Mouse (Mus musculus) urinary bladder, postnatal 0 days (tissue): ENCODE results near the gene Ndel1. TPM values are rescaled to one million over a fixed set of nuclear protein-coding genes. Genes with fewer than 3 reads are reported as not detected.

ENCODE experiments used
- polyA plus RNA-seq: library from polyadenylated mRNA; unstranded; fragments of >200 nt; fragmentation: Nextera tagmentation; extraction: Ambion mirVana; gene quantifications from 2 replicates; pipeline ENCODE4 v1.2.1, GENCODE M21; 2015

The Ndel1 gene
- polyA plus RNA-seq = 79.9 and 88.8 TPM in 2 replicates

DNA sequence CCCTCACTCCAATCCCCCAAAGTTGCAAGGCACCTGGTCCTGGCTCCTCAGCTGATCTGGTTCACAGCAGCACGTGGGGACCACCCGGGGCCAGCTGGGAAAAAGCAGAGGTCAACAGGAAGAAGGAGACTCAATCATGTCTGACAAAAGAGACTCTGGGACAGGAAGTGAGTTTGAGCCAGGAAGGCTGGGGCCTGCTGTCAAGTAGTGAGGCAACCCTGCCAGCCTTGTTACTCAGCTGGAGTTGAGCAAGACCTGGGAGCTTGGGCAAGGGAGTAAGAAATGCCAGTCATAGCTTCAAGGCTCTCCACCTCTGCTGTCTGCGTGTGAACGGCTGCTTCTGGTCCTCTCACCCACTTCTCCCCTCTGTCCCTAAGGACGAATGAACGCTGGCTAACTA is at the start of gene Ndel1:
Ndel1 (minus strand) TSS at position 111 of the 400 bp plus-strand sequence.

DNA sequence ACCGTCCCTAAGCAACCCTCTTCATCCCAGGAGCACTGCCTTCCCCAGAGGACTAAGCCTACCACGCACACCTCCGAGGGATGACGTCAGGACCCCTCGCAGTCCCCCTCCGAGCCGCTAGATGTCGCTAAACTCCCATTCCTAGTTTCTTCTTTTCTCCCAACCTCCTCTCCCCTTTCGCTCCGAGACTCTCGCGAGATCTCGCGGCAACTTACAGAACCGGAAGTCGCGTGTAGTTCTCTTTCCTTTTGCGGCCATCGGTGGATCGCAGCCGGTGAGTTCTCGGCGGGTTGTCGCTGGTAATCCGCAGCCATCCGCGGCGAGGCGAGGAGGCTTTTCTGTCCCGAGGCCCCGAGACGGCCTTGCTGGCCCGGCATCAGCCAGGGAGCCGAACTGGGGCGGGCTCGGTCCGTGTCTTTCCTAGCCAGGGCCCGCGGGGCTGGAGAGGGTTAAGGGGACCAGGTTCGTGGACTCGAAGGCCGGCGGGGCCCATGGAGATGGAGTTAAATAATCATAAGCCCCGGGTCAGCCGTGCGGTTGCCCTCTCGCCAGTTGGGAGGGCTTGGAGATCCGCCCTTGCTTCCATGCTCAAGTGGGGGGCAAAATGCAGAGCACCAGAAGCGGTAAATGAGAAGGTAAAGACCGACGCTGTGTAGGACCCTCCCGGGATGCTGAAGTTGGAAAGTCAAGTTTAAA is 29.8 kb upstream of the Ndel1 start, which contains the start of gene Rpl26:
Rpl26 (plus strand) TSS at position 233 of the 696 bp plus-strand sequence.

DNA sequence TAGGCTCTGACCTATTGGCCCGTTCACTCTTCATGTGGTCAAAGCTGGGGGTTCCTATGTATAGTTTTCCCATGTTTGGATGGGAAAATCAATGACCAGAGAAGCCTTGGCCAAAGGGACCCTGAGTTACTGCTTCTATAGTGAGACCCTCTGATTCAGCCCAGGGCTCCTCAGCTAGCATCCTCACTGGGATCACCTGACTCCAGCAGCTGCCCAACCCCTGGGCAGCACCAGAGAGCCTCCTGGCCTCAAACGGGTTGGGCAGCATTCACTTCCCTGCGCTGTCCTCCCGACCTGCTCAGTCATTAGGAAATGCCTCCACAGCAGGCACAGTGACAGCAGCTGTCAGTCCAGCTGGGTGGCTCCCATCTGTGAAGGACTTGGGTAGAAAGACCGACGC is 16.6 kb upstream of the Ndel1 start, which contains the start of gene Rnf222:
Rnf222 (plus strand) TSS at position 301 of the 400 bp plus-strand sequence.

Other genes starting within 250 kb of the Ndel1 start
- gene Myh10, start 180.3 kb downstream of the Ndel1 start, polyA plus RNA-seq = 46.4 and 48.4 TPM in 2 replicates
- gene Rnf222, start 16.7 kb upstream of the Ndel1 start, polyA plus RNA-seq = not detected in 2 replicates
- gene Rpl26, start 29.7 kb upstream of the Ndel1 start, polyA plus RNA-seq = 870 and 884 TPM in 2 replicates
- gene Odf4, start 55.2 kb upstream of the Ndel1 start, polyA plus RNA-seq = not detected in 2 replicates
- 2.3 and 2.5 TPM in 2 replicates for gene Arhgef15, start 85.6 kb upstream of the Ndel1 start, polyA plus RNA-seq
- gene Slc25a35, start 96.3 kb upstream of the Ndel1 start, polyA plus RNA-seq = 5.3 and 7.2 TPM in 2 replicates
- 31.2 and 32.5 TPM in 2 replicates for gene Rangrf, start 103.3 kb upstream of the Ndel1 start, polyA plus RNA-seq
- 9.6 and 10.6 TPM in 2 replicates for gene Pfas, start 136.6 kb upstream of the Ndel1 start, polyA plus RNA-seq
- 16.5 and 21.5 TPM in 2 replicates for gene Ctc1, start 144.1 kb upstream of the Ndel1 start, polyA plus RNA-seq
- gene Aurkb, start 173.8 kb upstream of the Ndel1 start, polyA plus RNA-seq = 20.7 and 30.7 TPM in 2 replicates
- 11.9 and 12.3 TPM in 2 replicates for gene Borcs6, start 187.9 kb upstream of the Ndel1 start, polyA plus RNA-seq
- gene Tmem107, start 198.9 kb upstream of the Ndel1 start, polyA plus RNA-seq = 33.3 and 39.1 TPM in 2 replicates
- 48.6 and 55.5 TPM in 2 replicates for gene Vamp2, start 216.6 kb upstream of the Ndel1 start, polyA plus RNA-seq
- 14.4 and 17.4 TPM in 2 replicates for gene Per1, start 223.4 kb upstream of the Ndel1 start, polyA plus RNA-seq
- 0.11 and 0.26 TPM in 2 replicates for gene Hes7, start 248.5 kb upstream of the Ndel1 start, polyA plus RNA-seq